Mouse (Mus musculus) megakaryocyte, embryonic 14.5 days (primary cell): ENCODE results near the gene Gdpd2.

Experiments used
- FLI1 ChIP-seq: IDR thresholded peaks from 2 replicates; pipeline ENCODE4 v1.6.1; 2012; ENCODE audit warnings: low read length, inconsistent platforms, mixed read lengths
- GATA1 ChIP-seq: IDR thresholded peaks from 3 replicates; pipeline ENCODE4 v1.6.1; 2012; ENCODE audit warnings: mixed read lengths, low read length, inconsistent platforms, borderline replicate concordance

- TF ChIP-seq GATA1 (no peak), FLI1 (no peak)
These were observed 48.1 kb downstream of the Gdpd2 start for GRCm38 (mm10) chrX:100777655-100778234.
